16 mouse cellular contexts compared by ENCODE assay signal in genomic region chr13:44151526-44151925, GRCm38 (mm10).
"Had no signal": no experiment of that assay in that cellular context is flagged by ENCODE, and none has a peak within 500 bp of the region (broad histone marks: within the 10 kb centered on the region; RNA-seq: fewer than 3 reads in every experiment).

No protein-coding gene starts in this region.

- H3K4me2 ChIP-seq: neural tube, embryonic 13.5 days; neural tube, embryonic 15.5 days; stomach, embryonic 15.5 days had no signal

- H3K27ac ChIP-seq: neural tube, embryonic 13.5 days; neural tube, embryonic 15.5 days; stomach, embryonic 15.5 days; stomach, postnatal 0 days had no signal

- DNase-seq: retina, postnatal 1 day; right cerebral cortex, adult 18-20 months; right cerebral cortex, postnatal 14 days; right cerebral cortex, postnatal 25 days; right cerebral cortex, postnatal 4 days; spleen, adult 18-20 months; thymus, adult 18-20 months; thymus, adult 2 months; thymus, postnatal 14 days; thymus, postnatal 25 days; thymus, postnatal 36 days; thymus, postnatal 4 days had no signal

- H3K9me3 ChIP-seq: neural tube, embryonic 13.5 days; neural tube, embryonic 15.5 days; stomach, embryonic 15.5 days had no signal

- H3K27me3 ChIP-seq: neural tube, embryonic 15.5 days; stomach, embryonic 15.5 days had no signal

- H3K9ac ChIP-seq: neural tube, embryonic 13.5 days; neural tube, embryonic 15.5 days; stomach, embryonic 15.5 days had no signal

- H3K36me3 ChIP-seq: neural tube, embryonic 13.5 days; neural tube, embryonic 15.5 days; stomach, embryonic 15.5 days had no signal

- H3K4me3 ChIP-seq: neural tube, embryonic 13.5 days; neural tube, embryonic 15.5 days; stomach, embryonic 15.5 days had no signal
